Mouse (Mus musculus): ENCODE measurements around the gene Rapgef6.
"Not testable (repeated sequence)": the region's sequence is repeated elsewhere in the genome, so short reads cannot be mapped to it uniquely, and the experiment has no call there.

Gene Rapgef6

DNA sequence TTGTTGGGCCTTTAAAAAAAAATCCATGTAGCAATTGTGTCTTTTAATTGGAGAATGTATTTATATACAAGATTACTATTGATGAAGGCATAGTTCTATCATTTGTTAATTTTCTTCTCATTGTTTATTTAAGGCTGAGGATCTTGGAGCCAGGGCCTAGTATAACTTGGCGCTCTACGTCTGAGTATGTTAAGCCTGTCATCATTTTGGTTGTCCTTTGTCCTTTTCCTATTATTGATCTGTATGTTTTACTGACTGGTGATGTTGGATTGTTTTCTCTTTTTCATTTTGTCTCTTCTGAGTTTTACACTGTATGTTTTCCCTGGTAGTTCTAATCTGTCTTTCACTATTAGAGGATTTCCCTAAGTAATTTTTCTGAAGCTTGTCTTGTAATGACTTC, 52.1 kb downstream of the Rapgef6 start:
- DNase-seq (ENCODE audit: low read depth): no peak

DNA sequence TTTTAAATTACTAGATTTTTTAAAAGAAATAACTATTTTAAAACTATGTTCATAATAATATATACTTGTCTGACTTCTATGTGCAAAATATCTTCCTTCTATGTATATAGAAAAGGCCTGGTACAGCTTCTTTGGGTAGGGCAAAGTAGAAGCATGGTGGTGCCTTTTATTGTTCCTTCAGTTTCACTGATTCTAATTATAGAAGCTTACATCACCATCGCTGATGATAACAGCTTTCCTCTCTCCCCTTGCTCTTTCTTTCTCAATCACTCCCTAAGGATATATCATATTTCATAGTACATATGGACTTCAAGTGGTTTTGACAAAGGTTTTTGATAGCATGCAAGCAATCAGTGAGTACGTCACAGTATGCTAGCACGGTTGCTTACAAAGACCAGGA, 69.9 kb downstream of the Rapgef6 start:
- DNase-seq (ENCODE audit: low read depth): no peak

DNA sequence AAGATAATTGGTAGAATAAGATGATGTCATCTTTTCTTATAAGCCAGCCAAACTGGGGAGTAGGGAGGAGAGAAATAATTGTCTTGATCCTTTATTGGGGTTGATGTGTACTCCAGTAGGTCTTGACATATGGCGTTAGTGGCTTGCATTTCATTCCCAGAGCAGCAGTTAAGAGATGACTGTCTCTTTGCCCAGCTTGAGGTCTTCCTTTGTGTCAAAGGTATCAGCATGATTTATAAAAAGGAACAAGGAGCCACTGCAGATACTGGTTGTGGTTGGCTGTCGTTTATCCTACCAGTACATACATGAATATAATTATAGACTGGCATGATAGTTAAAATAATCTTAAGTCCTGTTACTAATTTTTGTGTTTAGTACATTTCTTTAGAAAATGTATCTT, 71.4 kb downstream of the Rapgef6 start:
- DNase-seq (ENCODE audit: low read depth): no peak

DNA sequence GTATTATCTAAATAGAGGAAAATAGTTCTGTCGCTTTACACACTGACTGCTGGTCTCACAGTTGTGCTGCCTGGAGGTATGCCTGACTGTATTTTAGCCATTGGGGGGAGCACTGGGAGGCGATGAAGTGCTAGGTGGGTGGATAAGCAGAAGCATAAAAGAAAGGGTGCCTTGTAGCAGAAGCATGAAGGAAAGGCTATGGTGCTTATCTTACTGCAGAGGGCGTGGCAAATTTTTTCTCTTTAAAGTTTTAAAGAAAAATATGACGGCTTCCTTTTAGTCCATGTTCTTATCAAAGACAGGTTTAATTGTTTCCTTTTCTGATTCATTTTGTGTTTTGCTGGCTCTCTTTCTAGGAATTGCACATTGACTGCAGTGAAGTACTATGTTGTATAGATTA, 72.4 kb downstream of the Rapgef6 start:
- DNase-seq (ENCODE audit: low read depth): no peak

DNA sequence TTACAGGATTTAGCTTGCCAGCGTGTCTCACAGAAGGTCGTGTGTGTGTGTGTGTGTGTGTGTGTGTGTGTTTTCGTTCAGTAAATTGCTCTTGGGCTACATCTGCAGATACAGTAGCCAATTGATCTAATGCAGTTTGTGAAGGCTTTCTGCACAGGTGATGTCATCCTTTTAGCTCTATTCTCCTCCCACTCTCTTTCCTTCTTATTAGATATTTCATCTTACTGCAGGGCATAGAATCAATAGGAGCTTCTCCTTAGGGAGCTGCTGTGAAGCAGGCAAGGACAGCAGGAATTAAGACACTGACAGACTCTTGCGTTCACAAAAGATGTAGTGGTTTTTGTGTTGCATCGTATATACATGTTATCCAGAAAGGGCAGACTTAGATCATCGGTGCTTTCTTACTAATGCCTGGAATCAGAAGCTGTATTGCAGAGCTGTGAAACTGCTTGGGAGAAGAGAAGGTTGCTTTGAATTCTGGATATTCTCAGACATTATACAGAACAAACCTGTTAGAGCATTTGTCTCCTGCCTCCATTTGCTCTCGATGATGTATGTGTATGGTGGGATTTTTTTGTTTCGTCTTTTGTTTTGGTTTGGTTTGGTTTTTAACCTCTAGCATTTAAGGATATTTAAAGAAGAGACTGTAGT, 73.4 kb downstream of the Rapgef6 start:
- DNase-seq (ENCODE audit: low read depth): no peak

DNA sequence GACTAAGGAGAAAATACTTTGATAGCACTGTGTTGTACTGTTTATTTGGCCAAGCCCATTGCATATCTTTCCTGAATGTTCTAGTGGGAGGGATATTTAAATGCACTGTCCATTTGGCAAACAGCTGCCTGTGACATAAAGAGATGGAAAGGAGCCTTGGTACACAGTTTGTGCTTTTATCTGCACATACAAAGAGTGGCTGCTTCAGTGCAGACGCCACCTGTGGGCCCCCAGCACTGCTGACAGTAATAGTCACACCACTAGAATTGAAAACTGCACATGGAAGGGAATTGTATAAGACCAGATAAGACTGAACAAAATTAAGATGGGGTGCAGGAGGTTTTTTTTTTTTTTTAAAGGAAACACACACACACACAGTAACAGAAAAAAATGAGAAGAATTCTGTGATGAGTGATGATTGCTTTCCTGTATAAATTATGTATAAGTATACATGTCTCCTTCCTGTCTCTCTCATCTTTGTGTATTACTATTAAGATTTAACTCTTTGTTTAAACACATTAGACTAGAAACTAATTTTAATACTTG, 75.3 kb downstream of the Rapgef6 start:
- no peak for DNase-seq (ENCODE audit: low read depth)

DNA sequence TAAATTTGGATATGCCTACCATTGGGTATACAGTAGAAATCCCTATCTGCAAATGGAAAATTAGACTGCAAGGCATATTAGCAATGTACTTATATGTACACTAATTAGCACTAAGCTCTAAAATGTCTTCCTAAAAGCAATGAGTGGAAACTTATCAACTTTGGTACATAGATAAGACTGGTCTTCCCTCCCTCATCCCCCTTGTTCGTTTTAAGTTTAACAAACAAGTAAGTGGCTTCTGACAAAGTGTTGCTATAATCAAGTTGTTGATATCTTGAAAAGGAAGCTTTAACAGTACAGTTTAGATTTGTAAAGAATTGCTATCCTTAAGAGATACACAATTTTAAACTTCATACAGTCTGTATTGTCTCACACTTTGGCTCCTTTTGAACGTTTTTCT, 78.5 kb downstream of the Rapgef6 start:
- DNase-seq (ENCODE audit: low read depth): no peak

DNA sequence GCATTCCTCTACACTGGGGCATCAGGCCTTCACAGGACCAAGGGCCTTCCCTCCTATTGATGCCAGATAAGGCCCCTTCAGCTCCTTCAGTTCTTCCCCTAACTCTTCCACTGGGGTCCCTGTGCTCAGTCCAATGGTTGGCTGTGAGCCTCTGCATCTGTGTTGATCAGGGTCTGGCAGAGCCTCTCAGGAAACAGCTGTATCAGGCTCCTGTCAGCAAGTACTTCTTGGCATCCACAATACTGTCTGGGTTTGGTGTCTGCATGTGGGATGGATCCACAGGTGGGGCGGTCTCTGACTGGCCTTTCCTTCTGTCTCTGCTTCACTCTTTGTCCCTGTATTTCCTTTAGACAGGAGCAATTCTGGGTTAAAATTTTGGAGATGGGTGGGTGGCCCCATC, 80.1 kb downstream of the Rapgef6 start:
- not testable (repeated sequence) for DNase-seq (ENCODE audit: low read depth)

DNA sequence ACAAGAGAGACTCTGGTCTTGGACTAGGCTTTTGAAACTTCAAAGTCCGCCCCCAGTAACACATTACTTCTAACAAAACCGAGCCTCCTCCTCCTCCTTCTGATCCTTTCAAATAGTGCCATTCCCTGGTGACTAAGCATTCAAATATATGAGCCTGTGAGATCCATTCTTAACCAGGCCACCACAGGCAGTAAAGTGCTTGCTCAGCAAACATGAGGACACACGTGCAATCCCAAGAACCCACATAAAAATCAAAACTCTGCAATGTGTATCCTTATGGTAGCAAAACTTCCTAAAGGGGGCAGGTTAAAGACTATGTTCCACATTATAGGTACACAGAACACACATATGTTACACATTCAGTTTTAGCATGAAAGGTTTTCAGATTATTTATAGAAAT, 81.8 kb downstream of the Rapgef6 start:
- DNase-seq (ENCODE audit: low read depth): no peak

DNA sequence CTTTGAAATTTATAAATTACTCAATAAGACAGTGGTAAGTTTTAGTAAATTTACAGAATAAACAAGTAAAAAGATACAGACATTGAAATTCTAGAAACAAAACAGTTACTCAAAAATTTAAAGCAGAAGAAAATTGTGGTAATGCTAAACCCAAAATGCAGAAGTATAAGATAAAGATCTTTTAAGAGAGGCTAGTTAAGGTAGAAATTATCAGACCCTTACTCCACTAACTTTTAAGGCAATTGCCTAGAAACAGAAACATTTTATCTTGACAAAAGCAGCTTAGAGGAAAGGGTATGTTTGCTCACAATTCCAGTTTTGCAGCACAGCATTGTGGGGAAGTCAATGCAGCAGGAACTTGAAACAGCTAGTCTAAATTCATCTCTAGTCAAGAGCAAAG, 91.0 kb downstream of the Rapgef6 start:
- no peak for DNase-seq (ENCODE audit: low read depth)

DNA sequence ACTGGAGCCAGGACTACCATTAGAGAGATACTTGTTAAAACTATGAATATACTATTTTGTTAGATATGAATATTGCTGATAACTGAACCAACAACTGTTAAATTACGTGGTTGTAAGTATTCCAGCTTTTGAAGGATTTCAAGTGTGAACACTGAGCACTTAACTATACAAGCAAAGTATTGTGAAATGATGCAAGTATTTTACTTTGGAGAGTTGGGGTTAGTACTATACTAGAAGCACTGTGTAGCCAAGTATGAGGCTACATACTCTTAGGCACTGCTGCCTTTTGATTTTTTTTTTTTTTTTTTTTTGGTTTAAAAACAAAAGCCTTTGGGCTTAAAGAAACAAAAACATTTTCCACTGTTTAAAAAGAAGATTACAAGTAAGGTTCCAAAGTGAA, 91.9 kb downstream of the Rapgef6 start:
- no peak for DNase-seq (ENCODE audit: low read depth)

DNA sequence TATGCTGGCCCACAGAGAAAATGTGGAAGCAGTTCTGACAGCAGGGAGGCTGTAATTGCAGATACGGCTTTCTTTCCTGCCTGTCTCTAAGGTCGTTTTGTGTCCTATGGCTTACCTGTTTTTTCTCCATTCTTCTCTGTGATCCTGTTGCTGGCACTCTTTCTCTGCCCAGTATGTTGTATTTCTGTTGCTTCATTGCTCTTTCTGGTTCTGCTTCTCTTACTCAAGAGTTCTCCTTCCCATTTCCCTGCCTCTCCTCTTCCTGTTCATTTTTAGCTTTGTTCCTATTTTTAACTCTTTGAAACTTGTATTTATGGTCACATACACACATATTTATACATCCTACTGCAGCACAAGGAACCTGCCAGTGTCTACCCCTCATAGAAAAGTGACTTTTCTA, 96.2 kb downstream of the Rapgef6 start:
- no peak for DNase-seq (ENCODE audit: low read depth)

DNA sequence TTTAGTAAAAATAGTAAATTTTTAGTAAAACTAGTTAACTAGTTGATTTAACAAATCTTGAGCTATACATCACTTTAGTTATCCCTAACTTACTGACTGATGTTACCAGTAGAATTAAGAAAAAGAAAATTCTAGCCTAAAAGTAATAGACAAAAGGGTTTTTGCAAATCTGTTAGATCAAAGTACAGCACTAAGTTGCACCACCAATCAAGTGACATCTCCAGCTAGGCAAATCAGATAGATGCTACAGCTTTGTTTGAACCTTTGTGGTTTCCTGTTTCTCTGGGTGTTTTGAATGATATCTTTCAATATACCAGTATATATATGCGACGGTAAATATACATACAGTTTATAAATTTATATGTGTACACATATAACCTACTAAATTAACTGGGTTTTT, 99.1 kb downstream of the Rapgef6 start:
- DNase-seq (ENCODE audit: low read depth): peak; percentile 78

DNA sequence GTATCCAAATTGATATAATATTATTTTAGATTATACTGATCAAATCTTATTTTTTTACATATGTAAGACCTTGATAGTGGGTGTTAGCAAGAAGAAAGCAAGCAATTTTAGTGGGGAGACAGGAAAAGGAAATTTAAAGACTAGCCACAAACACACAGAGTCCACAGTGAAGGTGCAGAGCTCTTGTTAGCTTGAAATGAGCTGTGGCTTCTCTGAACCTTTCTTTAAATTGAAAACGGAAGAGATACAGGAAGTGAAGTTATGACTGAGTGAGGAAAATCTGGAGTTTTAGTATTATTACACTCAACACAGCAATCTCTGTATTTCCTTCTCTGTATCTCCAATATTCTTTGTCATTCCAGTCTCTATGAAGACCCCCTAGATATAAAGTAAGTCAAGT, 104.3 kb downstream of the Rapgef6 start:
- peak; percentile 62 for DNase-seq (ENCODE audit: low read depth)

DNA sequence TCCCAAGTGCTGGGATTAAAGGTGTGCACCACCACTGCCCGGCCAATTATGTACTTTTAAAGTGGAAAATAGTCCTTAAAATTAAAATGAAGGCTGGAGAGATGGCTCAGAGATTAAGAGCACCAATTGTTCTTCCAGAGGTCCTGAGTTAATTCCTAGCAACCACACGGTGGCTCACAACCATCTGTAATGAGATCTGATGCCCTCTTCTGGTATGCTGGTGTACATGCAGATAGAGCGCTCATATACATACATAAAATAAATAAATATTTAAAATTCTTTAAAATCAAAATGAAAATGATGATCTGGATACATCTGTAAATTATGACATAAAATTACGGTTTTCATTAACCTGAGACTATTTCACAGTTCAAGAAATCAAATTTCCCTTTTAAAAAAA, 123.8 kb downstream of the Rapgef6 start:
- DNase-seq (ENCODE audit: low read depth): no peak

DNA sequence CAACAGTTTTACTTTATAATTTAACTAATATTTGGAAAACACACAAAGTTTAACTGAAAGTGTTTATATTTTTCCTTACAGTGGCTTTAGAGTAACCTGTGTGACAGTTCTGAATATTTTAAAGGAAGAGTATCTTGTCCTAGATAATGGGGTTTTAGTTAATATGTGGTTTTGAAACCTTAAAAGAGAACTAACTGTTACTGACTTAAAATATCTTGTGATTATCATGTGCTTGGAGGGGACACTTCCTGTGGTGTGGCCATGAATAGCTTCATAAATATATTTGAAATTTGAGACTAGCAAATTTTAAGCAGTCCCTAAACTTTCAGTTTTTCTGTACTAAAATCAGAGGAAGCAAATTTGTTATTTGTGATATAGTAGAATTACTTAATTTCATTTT, 125.9 kb downstream of the Rapgef6 start:
- no peak for DNase-seq (ENCODE audit: low read depth)

DNA sequence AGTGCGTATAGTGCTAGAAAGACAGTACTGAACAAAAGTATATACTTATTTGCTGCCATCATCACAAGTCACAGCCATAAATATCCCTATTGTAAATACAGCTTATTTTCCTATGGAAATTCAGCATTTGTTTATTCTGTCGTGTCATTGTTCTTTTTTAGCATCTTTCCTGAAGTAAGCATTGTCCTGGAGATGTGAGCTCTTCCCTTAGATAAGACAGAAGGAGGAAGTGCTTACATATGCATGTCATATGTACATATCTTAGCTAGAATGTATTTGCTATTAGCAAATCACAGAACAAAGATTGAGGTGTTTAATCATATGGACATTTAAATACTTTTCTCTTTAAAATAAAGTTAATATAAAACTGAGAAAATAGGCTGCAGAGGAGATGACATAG, 132.8 kb downstream of the Rapgef6 start:
- no peak for DNase-seq (ENCODE audit: low read depth)

DNA sequence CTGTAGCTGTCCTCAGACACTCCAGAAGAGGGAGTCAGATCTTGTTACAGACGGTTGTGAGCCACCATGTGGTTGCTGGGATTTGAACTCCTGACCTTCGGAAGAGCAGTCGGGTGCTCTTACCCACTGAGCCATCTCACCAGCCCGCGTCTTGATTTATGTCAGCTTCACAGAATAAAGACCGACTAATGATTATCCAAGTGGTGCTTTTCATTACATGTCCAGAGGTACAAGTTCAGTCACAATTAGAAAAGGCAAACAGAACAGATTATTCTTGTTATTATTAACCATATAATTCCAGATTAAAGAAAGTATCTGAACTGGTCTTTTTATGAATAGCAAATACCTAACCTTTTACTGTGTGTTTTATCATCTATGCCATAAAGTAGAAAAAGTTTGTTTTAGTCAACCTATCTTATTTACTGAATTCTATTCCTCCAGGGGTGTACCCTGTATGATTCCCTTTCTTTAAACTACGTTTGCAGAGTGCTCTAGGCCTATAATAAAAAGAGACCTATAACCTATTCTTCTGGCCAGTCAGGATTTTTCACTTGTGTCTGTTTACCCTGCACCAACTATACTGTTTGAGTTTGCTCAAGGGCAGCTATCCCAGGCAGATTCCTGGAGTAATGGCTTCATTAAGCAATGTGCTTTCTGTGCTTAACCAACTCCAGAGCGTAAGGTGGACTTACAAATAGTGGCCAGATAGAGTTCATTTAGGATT, 151.1 kb downstream of the Rapgef6 start:
- no peak for DNase-seq (ENCODE audit: low read depth)

DNA sequence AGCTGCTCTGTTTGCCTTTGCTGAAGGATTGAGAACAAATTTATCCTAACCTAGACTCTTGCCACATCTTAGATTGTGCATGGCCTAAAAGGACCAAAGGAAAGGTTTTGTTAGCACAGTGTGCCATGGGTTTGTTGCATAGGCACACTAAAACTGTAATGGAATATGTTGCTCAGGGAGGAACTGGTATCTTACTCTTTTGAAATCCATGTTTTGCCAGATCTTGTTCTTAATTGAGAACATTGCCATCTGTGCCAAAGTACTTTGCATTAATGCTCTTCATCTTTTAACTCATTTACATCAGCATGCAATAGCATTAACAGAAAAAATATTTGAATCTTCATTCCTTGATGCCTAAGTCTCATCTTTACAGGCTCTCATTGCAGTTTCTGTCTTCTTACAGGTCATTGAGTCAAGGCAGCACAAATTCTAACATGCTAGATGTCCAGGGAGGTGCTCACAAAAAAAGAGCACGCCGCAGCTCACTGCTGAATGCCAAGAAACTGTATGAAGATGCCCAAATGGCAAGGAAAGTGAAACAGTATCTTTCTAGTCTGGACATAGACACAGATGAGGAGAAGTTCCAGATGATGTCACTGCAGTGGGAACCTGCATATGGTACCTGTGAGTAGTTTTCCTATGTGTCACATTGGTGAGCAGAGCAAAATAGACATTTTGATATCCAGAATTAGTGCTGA, 153.3 kb downstream of the Rapgef6 start:
- no peak for DNase-seq (ENCODE audit: low read depth)

DNA sequence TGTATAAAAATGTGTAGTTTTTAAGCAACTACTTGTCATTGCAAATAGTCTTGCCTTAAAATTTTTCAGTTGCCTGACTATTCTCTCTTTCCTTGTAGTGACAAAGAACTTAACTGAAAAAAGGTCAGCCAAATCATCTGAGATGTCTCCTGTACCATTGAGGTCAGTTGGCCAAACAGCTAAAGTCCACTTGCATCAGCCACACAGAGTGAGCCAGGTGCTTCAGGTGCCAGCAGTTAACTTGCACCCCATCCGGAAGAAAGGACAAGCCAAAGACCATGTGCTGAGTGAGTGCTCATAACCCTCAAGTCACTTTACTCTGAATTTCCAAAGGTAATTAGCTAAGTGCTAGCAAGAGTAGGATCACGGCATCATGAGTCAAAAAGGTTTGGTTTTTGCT, 156.5 kb downstream of the Rapgef6 start:
- DNase-seq (ENCODE audit: low read depth): no peak

DNA sequence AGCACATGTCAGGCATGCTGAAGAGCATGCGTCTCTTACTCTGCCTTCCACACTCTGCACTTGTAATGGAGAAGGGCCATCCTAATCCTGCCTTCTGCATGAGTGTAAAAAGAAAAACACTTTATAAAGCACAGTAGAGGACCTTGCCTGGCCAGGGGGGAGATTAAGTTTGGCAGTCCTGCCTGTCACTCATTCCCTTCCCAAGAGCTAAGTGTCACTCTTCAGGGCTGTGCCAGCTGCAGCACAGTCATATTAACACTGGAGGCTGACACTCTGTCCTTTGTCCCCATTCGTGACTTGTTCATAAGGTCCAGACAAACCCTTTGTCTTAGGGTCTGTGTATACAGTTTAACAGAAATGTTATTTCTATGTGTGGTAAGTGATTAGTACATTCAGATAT, 162.2 kb downstream of the Rapgef6 start:
- DNase-seq (ENCODE audit: low read depth): no peak

DNA sequence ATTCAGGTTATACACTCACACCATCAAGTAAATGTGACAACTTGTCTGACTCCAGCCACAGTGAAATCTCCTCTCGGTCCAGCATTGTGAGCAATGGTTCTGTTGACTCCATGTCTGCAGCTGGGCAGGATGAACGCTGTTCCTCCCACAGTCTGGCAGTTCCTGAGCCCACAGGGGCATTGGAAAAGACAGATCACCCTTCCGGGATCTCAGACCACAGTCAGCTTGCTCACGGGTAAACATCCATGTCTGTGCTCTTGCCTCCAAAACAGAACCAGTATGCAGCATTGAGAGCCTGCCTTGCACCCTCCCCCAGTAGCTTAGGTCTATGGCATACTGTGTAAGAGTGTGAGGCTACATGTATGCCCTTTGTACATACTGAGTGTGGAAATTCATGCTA, 167.5 kb downstream of the Rapgef6 start:
- no peak for DNase-seq (ENCODE audit: low read depth)

DNA sequence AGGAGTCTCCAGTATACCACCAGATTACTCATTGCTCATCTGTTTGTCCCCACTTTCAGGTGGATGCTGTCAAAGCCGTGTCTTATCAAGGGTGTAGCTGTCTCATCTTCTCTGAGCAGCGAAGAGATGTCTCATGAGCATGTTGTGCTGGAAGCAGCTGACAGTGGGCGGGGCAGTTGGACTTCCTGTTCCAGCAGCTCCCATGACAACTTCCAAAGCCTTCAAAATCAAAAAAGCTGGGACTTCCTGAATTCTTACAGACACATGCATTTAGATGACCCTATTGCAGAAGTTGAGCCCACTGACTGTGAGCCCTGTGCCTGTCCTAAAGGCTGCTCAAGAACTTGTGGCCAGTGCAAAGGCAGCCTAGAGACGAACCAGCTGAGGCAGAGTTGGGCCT, 168.5 kb downstream of the Rapgef6 start:
- no peak for DNase-seq (ENCODE audit: low read depth)
